Mouse (Mus musculus): ENCODE measurements around the gene Tmem51. TPM values are rescaled to one million over a fixed set of nuclear protein-coding genes. Genes with fewer than 3 reads are reported as not detected.

Tmem51 gene
- polyA plus RNA-seq (2012; rRNA removed) = 20.9 and 21.7 TPM in 2 replicates

GRCm38 (mm10) chr4:142084131-142084899 lies at the start of gene Tmem51:
Tmem51 (minus strand) TSS chr4:142084304.

GRCm38 (mm10) chr4:142014659-142015608 lies 69.2 kb downstream of the Tmem51 start, which contains the start of gene Fhad1:
Fhad1 (minus strand) TSS chr4:142015082.

Other genes starting within 250 kb of the Tmem51 start
- 0.29 and 0.70 TPM in 2 replicates for gene Ctrc, start 237.9 kb downstream of the Tmem51 start, polyA plus RNA-seq (2012; rRNA removed)
- gene Efhd2, start 209.4 kb downstream of the Tmem51 start, polyA plus RNA-seq (2012; rRNA removed) = 83.2 and 92.9 TPM in 2 replicates
- 2.4 and 2.7 TPM in 2 replicates for gene Fhad1, start 69.2 kb downstream of the Tmem51 start, polyA plus RNA-seq (2012; rRNA removed)
- 47.4 and 50.9 TPM in 2 replicates for gene Kazn, start 155.1 kb upstream of the Tmem51 start, polyA plus RNA-seq (2012; rRNA removed)

Data from ovary, adult 2 months (tissue).